Mouse (Mus musculus): ENCODE measurements at regions not wholly inside any gene's neighbourhood (a gene's known extent, or its start where the extent isn't known, plus 50 kb on each side); places are given as distances from the start of the nearest gene placed in this dataset.

DNA sequence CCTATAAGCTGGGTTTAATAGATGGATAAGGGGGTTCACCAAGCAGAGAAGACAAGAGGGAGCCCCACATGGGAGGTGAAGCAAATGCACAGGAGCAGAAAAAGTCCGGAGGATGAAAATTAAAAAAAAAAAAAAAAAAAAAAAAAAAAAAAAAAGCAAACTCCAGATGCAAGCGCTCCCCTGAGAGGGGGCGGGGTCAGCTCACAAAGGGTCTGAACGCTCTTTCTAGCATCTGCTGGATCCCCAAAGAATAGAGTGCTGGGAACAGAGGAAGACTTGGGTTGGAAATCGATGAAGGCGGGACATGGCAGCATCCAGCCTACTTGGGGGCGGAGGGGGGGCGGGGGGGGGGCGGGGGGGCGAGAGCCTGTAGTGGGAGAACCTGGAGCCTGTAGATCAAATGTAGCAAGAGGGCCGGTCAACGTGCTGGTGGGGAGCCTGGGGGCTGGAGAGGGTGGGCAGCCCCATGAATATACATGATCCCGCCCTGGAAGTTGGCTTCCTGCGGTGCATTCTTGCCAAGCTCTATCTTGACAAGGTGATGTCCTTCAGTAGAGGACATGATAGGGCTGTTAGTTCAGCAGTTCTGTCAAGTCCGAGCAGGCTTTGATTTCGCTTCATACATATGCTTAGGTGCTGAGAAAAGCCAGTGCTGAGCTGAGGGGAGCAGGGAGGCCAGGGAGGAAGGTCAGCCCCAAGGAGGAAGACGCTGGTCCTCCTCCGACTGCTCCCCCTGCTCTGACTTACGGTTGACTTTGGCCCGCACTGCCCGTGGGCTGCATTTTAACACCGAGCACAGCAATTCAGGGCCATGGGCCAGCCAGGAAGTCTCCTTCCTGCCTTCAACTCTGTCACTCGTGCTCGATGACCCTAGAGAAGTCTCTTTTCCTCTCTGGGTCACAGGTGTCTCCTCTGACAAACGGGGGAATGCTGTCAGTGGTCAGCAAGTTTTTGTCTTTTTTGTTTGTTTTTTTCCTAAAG is 176.3 kb downstream of the 3100002H09Rik start:
- H3K4me1 ChIP-seq (ENCODE audit: control insufficient read depth, insufficient read depth, low read length): no peaks in the 10 kb centered on the region
- TF ChIP-seq CTCF (IDR thresholded peaks at IDR 0.05; ENCODE audit: insufficient read depth, low read length): no peak
- 9% methylated on average over 24 of the region's 25 CpGs for WGBS
- no peak overlapping the region for H3K4me3 ChIP-seq (replicated peaks; ENCODE audit: extremely low read depth, low read depth, low read length)
- DNase-seq: no peak

DNA sequence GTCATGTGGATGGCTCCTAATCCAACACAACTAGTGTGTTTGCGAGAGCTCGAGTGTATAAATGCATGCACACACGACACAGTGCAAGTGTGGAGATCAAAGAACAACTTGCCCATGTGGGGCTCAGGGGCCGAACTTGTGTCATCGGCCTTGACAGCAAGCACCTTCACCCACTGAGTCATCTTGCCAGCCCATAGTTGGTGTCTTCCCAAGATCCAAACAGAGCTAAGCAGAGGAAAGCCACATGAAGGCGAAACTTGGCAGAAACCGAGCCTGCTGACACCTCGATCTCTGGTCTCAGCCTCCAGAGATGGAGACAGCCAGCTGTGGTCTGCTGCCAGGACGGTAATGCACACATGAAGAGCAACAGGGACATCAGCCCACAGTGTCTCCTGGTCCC is 177.1 kb downstream of the 3100002H09Rik start:
- no peaks in the 10 kb centered on the region for H3K4me1 ChIP-seq (ENCODE audit: control insufficient read depth, insufficient read depth, low read length)
- TF ChIP-seq CTCF (IDR thresholded peaks at IDR 0.05; ENCODE audit: insufficient read depth, low read length) (no peak), POLR2A (IDR thresholded peaks at IDR 0.05; ENCODE audit: borderline replicate concordance, extremely low read depth, low read depth, low read length) (no peak)
- H3K4me3 ChIP-seq (replicated peaks; ENCODE audit: extremely low read depth, low read depth, low read length): no peak overlapping the region
- 60% methylated on average over 9 of the region's 9 CpGs for WGBS
- no peak for DNase-seq

DNA sequence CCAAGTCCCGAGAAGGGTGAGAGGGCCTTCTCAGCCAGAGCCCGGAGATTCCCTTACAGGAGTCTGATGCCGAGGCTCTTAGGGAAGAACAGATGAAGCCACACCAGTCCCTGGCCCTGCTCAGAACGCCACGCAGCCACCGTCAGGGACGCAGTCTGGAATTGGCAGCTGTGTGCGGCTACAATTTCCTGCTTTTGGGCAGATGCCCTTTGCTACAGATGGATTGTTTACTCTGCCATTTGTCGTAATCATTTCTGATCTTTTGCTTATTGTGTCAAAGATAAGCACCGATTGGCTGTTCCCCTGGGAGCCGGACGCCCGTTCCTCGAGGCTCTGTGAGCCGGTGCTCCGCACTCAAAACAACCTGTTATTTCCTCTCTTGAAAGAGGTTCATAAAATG is 179.4 kb downstream of the 3100002H09Rik start:
- DNase-seq: no peak
- WGBS: 33% methylated on average over 16 of the region's 16 CpGs
- no peak overlapping the region for H3K4me3 ChIP-seq (replicated peaks; ENCODE audit: extremely low read depth, low read depth, low read length)
- no peak for TF ChIP-seq CTCF (IDR thresholded peaks at IDR 0.05; ENCODE audit: insufficient read depth, low read length)
- no peaks in the 10 kb centered on the region for H3K4me1 ChIP-seq (ENCODE audit: control insufficient read depth, insufficient read depth, low read length)

DNA sequence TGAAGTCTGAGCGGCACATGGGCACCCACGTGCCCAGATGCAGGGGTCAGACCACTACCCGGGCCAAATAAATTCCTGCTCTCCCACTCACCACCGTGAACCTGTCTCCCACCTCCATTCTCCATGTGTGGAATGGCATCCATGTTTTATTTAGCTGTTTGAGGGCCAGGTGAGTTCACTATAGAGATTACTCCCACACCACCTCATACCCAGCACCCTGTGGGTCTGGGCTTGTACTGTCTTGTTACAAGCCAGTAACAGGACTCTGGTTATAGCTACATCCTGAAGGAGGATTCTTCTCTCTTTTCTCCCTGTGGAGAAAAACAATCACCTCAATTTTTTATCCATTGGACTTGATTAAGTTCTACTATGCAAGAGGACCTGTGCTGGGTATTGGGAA is 181.8 kb downstream of the 3100002H09Rik start:
- WGBS: 90% methylated on average over 4 of the region's 4 CpGs
- TF ChIP-seq CTCF (IDR thresholded peaks at IDR 0.05; ENCODE audit: insufficient read depth, low read length): no peak
- TF ChIP-seq POLR2A (IDR thresholded peaks at IDR 0.05; ENCODE audit: borderline replicate concordance, extremely low read depth, low read depth, low read length): no peak
- DNase-seq: no peak
- Histone ChIP-seq H3K4me1 (ENCODE audit: control insufficient read depth, insufficient read depth, low read length) (no peaks in the 10 kb centered on the region), H3K4me3 (replicated peaks; ENCODE audit: extremely low read depth, low read depth, low read length) (no peak overlapping the region)

DNA sequence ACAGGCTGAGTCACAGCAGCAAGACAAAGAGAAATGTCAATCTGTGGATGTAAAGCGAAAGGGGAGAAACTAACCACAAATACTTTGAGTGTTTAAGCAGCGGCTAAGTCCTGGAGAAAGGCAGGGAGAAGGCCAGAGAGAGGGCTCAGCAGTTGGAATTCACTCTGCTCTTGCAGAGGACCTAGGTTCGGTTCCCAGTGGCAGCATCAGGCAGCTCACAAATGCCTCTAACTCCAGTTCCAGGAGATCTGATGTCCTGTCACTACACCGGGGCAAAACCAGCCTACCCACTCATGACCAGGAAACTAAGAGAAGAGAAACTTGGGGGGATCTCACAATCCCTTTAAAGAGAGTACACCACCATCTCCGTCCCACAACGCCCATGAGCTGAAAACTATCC is 188.2 kb downstream of the 3100002H09Rik start:
- H3K4me1 ChIP-seq (ENCODE audit: control insufficient read depth, insufficient read depth, low read length): no peaks in the 10 kb centered on the region
- WGBS: 79% methylated on average over 6 of the region's 6 CpGs
- no peak for TF ChIP-seq POLR2A (IDR thresholded peaks at IDR 0.05; ENCODE audit: borderline replicate concordance, extremely low read depth, low read depth, low read length)
- TF ChIP-seq CTCF (IDR thresholded peaks at IDR 0.05; ENCODE audit: insufficient read depth, low read length): no peak

DNA sequence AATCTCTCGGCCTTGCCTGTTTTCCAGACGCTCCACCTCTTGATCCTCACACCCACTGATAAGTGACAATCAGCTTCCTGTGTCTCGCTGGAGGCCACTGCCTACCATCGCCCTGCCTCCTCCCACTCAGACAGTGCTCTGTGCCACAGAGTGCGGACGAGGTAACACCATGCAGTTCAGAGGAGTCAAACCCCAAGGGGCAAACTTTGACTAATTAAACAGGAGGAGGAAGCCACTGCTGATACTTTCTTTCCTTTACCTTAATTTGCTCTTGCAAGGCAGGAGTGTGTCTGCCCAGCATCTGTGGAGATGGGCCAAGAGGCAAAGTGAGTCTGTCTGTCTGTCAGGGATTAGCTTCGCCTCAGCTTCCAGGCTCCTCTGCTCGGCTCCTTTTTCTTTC is 192.2 kb downstream of the 3100002H09Rik start:
- no peak for TF ChIP-seq POLR2A (IDR thresholded peaks at IDR 0.05; ENCODE audit: borderline replicate concordance, extremely low read depth, low read depth, low read length)
- TF ChIP-seq CTCF (IDR thresholded peaks at IDR 0.05; ENCODE audit: insufficient read depth, low read length): no peak
- Histone ChIP-seq H3K4me1 (ENCODE audit: control insufficient read depth, insufficient read depth, low read length) (no peaks in the 10 kb centered on the region), H3K4me3 (replicated peaks; ENCODE audit: extremely low read depth, low read depth, low read length) (no peak overlapping the region)
- DNase-seq: no peak
- WGBS: 30% methylated on average over 8 of the region's 8 CpGs

More for the DNA sequence above, 188.2 kb downstream of the 3100002H09Rik start:
- DNase-seq: no peak
- H3K4me3 ChIP-seq (replicated peaks; ENCODE audit: extremely low read depth, low read depth, low read length): no peak overlapping the region

DNA sequence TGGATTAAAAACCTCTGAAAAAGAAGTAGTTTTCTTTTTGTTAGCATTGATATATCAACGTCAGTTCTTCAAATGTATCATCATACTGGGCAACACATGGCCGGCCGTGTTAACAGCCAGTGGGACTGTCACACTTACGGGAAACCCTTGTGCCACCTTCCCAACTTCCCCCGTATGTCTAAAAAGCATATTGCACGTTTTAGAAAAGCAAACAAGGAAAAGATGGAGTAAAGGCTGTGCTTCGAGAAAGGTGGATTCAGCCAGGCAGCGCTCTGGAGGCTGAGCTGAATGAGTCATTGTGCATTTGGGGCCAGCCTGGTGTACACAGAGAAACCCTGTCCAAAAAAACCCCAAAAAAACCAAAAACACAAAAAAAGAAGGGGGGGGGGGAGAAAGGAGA is 193.4 kb downstream of the 3100002H09Rik start:
- 69% methylated on average over 8 of the region's 8 CpGs for WGBS
- Histone ChIP-seq H3K4me1 (ENCODE audit: control insufficient read depth, insufficient read depth, low read length) (no peaks in the 10 kb centered on the region), H3K4me3 (replicated peaks; ENCODE audit: extremely low read depth, low read depth, low read length) (no peak overlapping the region)
- no peak for DNase-seq
- TF ChIP-seq POLR2A (IDR thresholded peaks at IDR 0.05; ENCODE audit: borderline replicate concordance, extremely low read depth, low read depth, low read length) (no peak), CTCF (IDR thresholded peaks at IDR 0.05; ENCODE audit: insufficient read depth, low read length) (no peak)

DNA sequence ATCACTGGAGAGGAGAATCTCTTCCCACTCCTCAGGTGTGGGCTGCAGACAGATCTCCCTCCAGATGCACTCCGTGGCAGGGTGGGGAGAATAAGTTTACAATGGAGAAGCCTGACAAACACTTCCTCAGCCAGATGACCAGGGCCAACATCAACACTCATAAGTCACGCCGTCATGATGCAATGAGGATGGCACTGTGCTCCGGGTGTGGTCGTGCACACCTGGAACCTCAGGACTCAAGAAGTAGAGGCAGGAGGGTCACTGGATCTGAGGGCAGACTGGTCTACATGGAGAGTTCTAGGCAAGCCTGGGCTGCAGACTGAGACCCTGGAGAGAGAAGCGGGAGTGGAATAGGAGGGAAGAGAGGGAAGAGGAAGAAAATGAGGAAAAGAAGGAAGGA is 194.3 kb downstream of the 3100002H09Rik start:
- 78% methylated on average over 6 of the region's 6 CpGs for whole genome bisulfite sequencing
- DNase-seq: no peak
- Histone ChIP-seq H3K4me3 (replicated peaks; ENCODE audit: extremely low read depth, low read depth, low read length) (no peak overlapping the region), H3K4me1 (ENCODE audit: control insufficient read depth, insufficient read depth, low read length) (no peaks in the 10 kb centered on the region)
- TF ChIP-seq CTCF (IDR thresholded peaks at IDR 0.05; ENCODE audit: insufficient read depth, low read length) (no peak), POLR2A (IDR thresholded peaks at IDR 0.05; ENCODE audit: borderline replicate concordance, extremely low read depth, low read depth, low read length) (no peak)

DNA sequence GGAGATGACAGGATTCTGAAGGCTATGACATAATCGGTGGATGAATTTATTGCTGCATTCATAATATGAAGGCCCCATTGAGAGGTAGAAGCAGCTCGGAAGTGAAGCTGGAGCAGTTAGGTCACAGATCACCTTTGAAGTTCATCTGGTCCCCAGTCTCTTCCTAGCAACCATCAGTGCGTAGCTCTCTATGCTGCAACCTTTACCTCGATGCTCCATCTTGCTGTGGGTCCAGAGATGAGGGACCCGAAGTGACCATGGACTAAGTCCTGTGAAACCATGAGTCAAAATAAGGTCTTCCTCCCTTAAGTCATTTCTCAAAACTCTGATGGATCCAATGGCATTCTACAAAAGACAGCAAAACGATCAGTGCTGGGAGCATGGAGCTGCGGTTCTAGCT is 196.2 kb downstream of the 3100002H09Rik start:
- no peak for DNase-seq
- Histone ChIP-seq H3K4me3 (replicated peaks; ENCODE audit: extremely low read depth, low read depth, low read length) (no peak overlapping the region), H3K4me1 (ENCODE audit: control insufficient read depth, insufficient read depth, low read length) (no peaks in the 10 kb centered on the region)
- TF ChIP-seq CTCF (IDR thresholded peaks at IDR 0.05; ENCODE audit: insufficient read depth, low read length) (no peak), POLR2A (IDR thresholded peaks at IDR 0.05; ENCODE audit: borderline replicate concordance, extremely low read depth, low read depth, low read length) (no peak)
- WGBS: 84% methylated on average over 7 of the region's 7 CpGs

DNA sequence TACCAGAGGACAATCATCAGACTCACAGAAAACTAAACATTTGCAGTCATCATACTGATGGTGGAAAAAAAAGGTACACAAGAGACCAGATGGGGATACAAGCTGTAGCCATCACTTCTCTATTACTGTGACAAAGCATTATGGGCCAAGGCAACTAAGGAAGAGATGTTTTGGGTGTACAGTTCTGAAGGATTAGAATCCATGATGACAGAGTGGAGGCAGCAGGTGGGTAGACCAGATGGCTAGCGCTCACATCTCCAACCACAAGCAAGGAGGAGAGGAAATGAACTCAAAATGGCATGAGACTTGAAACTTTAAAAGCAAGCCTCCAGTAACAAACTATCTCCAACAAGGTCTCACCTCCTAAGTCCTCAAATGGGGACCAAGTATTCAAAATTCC is 201.3 kb downstream of the 3100002H09Rik start:
- Histone ChIP-seq H3K4me3 (replicated peaks; ENCODE audit: extremely low read depth, low read depth, low read length) (no peak overlapping the region), H3K4me1 (ENCODE audit: control insufficient read depth, insufficient read depth, low read length) (no peaks in the 10 kb centered on the region)
- no peak for DNase-seq
- 96% methylated on average over 1 of the region's 1 CpGs for WGBS
- no peak for TF ChIP-seq CTCF (IDR thresholded peaks at IDR 0.05; ENCODE audit: insufficient read depth, low read length)
- no peak for TF ChIP-seq POLR2A (IDR thresholded peaks at IDR 0.05; ENCODE audit: borderline replicate concordance, extremely low read depth, low read depth, low read length)

Measured in lung, adult 2 months (tissue).